33 mouse cellular contexts compared by ENCODE assay signal in genomic region chr10:93549821-93550220, GRCm38 (mm10). TPM values are rescaled to one million over a fixed set of nuclear protein-coding genes. Genes with fewer than 3 reads are reported as not detected.
A peak's percentile ranks its signal among the peaks of the same experiment; 100 is the strongest.
DNase-seq lines count a peak whose midpoint lies in the region; ATAC-seq and TF ChIP-seq lines count a peak whose summit lies in the region.
"Had no signal": no experiment of that assay in that cellular context is flagged by ENCODE, and none has a peak within 500 bp of the region (broad histone marks: within the 10 kb centered on the region; RNA-seq: fewer than 3 reads in every experiment).

No protein-coding gene starts in this region.

- no peak overlapping the region for H3K9ac ChIP-seq in embryonic facial prominence, embryonic 13.5 days
- H3K9ac ChIP-seq in CH12.LX (ENCODE audit: insufficient read depth, low read depth), result peak overlapping the region; percentile 58
- H3K9ac ChIP-seq in embryonic facial prominence, embryonic 14.5 days (ENCODE audit: low read depth, low read length), result no peak overlapping the region; the same call in 1 of the 2 replicates
- H3K9ac ChIP-seq in hindbrain, embryonic 14.5 days, result no peak overlapping the region
- H3K9ac ChIP-seq: forebrain, embryonic 12.5 days; forebrain, embryonic 15.5 days; heart, embryonic 12.5 days; heart, embryonic 15.5 days; hindbrain, embryonic 13.5 days had no signal

- no peaks in the 10 kb centered on the region for H3K27me3 ChIP-seq in embryonic facial prominence, embryonic 13.5 days
- no peaks in the 10 kb centered on the region for H3K27me3 ChIP-seq in embryonic facial prominence, embryonic 10.5 days (replicated peaks; ENCODE audit: low read depth, poor library complexity, severe bottlenecking)
- H3K27me3 ChIP-seq in CH12.LX (replicated peaks), result no peaks in the 10 kb centered on the region
- no peaks in the 10 kb centered on the region for H3K27me3 ChIP-seq in embryonic facial prominence, embryonic 14.5 days (replicated peaks; ENCODE audit: control insufficient read depth, insufficient read depth, low read length)
- no peaks in the 10 kb centered on the region for H3K27me3 ChIP-seq in hindbrain, embryonic 14.5 days (ENCODE audit: control insufficient read depth, insufficient read depth, low read length)
- H3K27me3 ChIP-seq: forebrain, embryonic 12.5 days; forebrain, embryonic 15.5 days; heart, embryonic 15.5 days; hindbrain, embryonic 13.5 days; Patski had no signal

- no peak for TF ChIP-seq POLR2A in CH12.LX (IDR thresholded peaks at IDR 0.05; ENCODE audit: low read depth, low read length)

- H3K27ac ChIP-seq in embryonic facial prominence, embryonic 13.5 days, result peak overlapping the region; percentile 72
- no peak overlapping the region for H3K27ac ChIP-seq in embryonic facial prominence, embryonic 10.5 days (replicated peaks)
- H3K27ac ChIP-seq in CH12.LX (ENCODE audit: insufficient read depth, low read depth), result no peak overlapping the region
- no peak overlapping the region for H3K27ac ChIP-seq in embryonic facial prominence, embryonic 14.5 days (replicated peaks; ENCODE audit: low read depth, low read length)
- H3K27ac ChIP-seq in hindbrain, embryonic 14.5 days, result no peak overlapping the region
- H3K27ac ChIP-seq: forebrain, embryonic 12.5 days; forebrain, embryonic 15.5 days; heart, embryonic 15.5 days; hindbrain, embryonic 10.5 days; hindbrain, embryonic 13.5 days; hindbrain, postnatal 0 days had no signal

- peaks cover 9% of the 10 kb centered on the region; the same call in 1 of the 2 replicates for H3K4me1 ChIP-seq in embryonic facial prominence, embryonic 13.5 days
- H3K4me1 ChIP-seq in embryonic facial prominence, embryonic 10.5 days, result no peaks in the 10 kb centered on the region
- H3K4me1 ChIP-seq in CH12.LX (ENCODE audit: control insufficient read depth in 1 of 2, insufficient read depth in 2 of 2), result peaks cover 19 to 70% of the 10 kb centered on the region in 2 experiments
- H3K4me1 ChIP-seq in embryonic facial prominence, embryonic 14.5 days (ENCODE audit: control insufficient read depth, insufficient read depth, low read length), result no peaks in the 10 kb centered on the region
- H3K4me1 ChIP-seq in hindbrain, embryonic 14.5 days (replicated peaks; ENCODE audit: control insufficient read depth, insufficient read depth, low read length), result no peaks in the 10 kb centered on the region
- H3K4me1 ChIP-seq: forebrain, embryonic 12.5 days; forebrain, embryonic 15.5 days; heart, embryonic 12.5 days; heart, embryonic 15.5 days; hindbrain, embryonic 13.5 days had no signal

- in situ Hi-C loops in CH12.LX (cut with MboI; ENCODE audit: low pct_ligation_motif_present, low pct_unique_long_range_greater_than_20kb, low sequenced_read_pairs), result loop anchor here (25.0 kb wide), 1 partner anchor 263 kb away; no protein-coding TSS in a partner anchor

- H3K4me2 ChIP-seq in embryonic facial prominence, embryonic 13.5 days, result peak overlapping the region; percentile 9; the same call in 1 of the 2 replicates
- H3K4me2 ChIP-seq in CH12.LX (ENCODE audit: insufficient read depth, low read depth, poor library complexity, severe bottlenecking), result no peak overlapping the region; the same call in 1 of the 2 replicates
- peak overlapping the region; percentile 1; the same call in 1 of the 2 replicates for H3K4me2 ChIP-seq in embryonic facial prominence, embryonic 14.5 days (ENCODE audit: low read depth, low read length)
- no peak overlapping the region for H3K4me2 ChIP-seq in hindbrain, embryonic 14.5 days (replicated peaks)
- H3K4me2 ChIP-seq: forebrain, embryonic 12.5 days; forebrain, embryonic 15.5 days; heart, embryonic 12.5 days; heart, embryonic 15.5 days; hindbrain, embryonic 13.5 days had no signal

- no peaks in the 10 kb centered on the region for H3K36me3 ChIP-seq in embryonic facial prominence, embryonic 13.5 days
- H3K36me3 ChIP-seq in embryonic facial prominence, embryonic 10.5 days (replicated peaks), result no peaks in the 10 kb centered on the region
- peaks cover 2 to 25% of the 10 kb centered on the region in 2 experiments for H3K36me3 ChIP-seq in CH12.LX (replicated peaks in 1 of 2; ENCODE audit: control insufficient read depth in 1 of 2, insufficient read depth in 1 of 2, low read length in 1 of 2)
- no peaks in the 10 kb centered on the region for H3K36me3 ChIP-seq in embryonic facial prominence, embryonic 14.5 days (ENCODE audit: control insufficient read depth, insufficient read depth, low read length)
- H3K36me3 ChIP-seq in hindbrain, embryonic 14.5 days (replicated peaks; ENCODE audit: control insufficient read depth, insufficient read depth), result no peaks in the 10 kb centered on the region
- H3K36me3 ChIP-seq: forebrain, embryonic 12.5 days; forebrain, embryonic 15.5 days; heart, embryonic 12.5 days; heart, embryonic 15.5 days; hindbrain, embryonic 10.5 days; hindbrain, embryonic 13.5 days had no signal

- DNase-seq in embryonic facial prominence, embryonic 10.5 days (ENCODE audit: low spot score), result no peak
- DNase-seq in CH12.LX (ENCODE audit: extremely low read depth) (no peak), MN1 (ENCODE audit: low spot score) (peak; percentile 59)
- peak; percentile 18 for DNase-seq in embryonic facial prominence, embryonic 14.5 days (ENCODE audit: low spot score)
- DNase-seq in hindbrain, embryonic 14.5 days (ENCODE audit: low spot score), result no peak
- DNase-seq in left cerebral cortex, postnatal 14 days (ENCODE audit: low spot score in 2 of 2), result no peak
- no peak for DNase-seq in neural tube, embryonic 10.5 days (ENCODE audit: extremely low spot score, low spot score)
- DNase-seq: adrenal gland, adult 8-10 months; adrenal gland, postnatal 25 days; cerebellum, adult 11-12 months; cerebellum, adult 8-10 months; cerebellum, postnatal 10 days; cerebellum, postnatal 36 days; embryo, embryonic 11 days; gastrocnemius, postnatal 10 days; gastrocnemius, postnatal 36 days; heart, postnatal 10 days; heart, postnatal 36 days had no signal

- H3K4me3 ChIP-seq in embryonic facial prominence, embryonic 13.5 days, result no peak overlapping the region
- no peak overlapping the region for H3K4me3 ChIP-seq in embryonic facial prominence, embryonic 10.5 days
- peak overlapping the region in 1 of 3 experiments; percentile 47 for H3K4me3 ChIP-seq in CH12.LX (replicated peaks in 1 of 3; ENCODE audit: low read depth in 2 of 3, low read length in 2 of 3, poor library complexity in 1 of 3)
- no peak overlapping the region for H3K4me3 ChIP-seq in embryonic facial prominence, embryonic 14.5 days (ENCODE audit: low read depth, low read length)
- H3K4me3 ChIP-seq in hindbrain, embryonic 14.5 days (replicated peaks; ENCODE audit: low read length), result no peak overlapping the region
- H3K4me3 ChIP-seq: erythroblast, embryonic 14.5 days; forebrain, embryonic 12.5 days; forebrain, embryonic 15.5 days; heart, embryonic 12.5 days; heart, embryonic 15.5 days; hindbrain, embryonic 10.5 days; hindbrain, embryonic 13.5 days had no signal

- TF ChIP-seq RAD21 in CH12.LX (IDR thresholded peaks at IDR 0.05; ENCODE audit: low read depth, low read length), result no peak

- no peaks in the 10 kb centered on the region for H3K79me2 ChIP-seq in CH12.LX (replicated peaks; ENCODE audit: control insufficient read depth, extremely low read depth, insufficient read depth, poor library complexity, severe bottlenecking)

- no peak for TF ChIP-seq EP300 in CH12.LX (IDR thresholded peaks at IDR 0.05; ENCODE audit: low read length)

- WGBS in embryonic facial prominence, embryonic 13.5 days, result 43% methylated on average over 10 of the region's 10 CpGs
- 82% methylated on average over 10 of the region's 10 CpGs for WGBS in embryonic facial prominence, embryonic 10.5 days
- WGBS in embryonic facial prominence, embryonic 14.5 days, result 46% methylated on average over 10 of the region's 10 CpGs
- 83% methylated on average over 10 of the region's 10 CpGs for WGBS in hindbrain, embryonic 14.5 days

- intact Hi-C loops in left cerebral cortex, postnatal 14 days (cut with DNase I), result loop anchor here (5.0 to 10.0 kb wide), 2 partner anchors 58 to 125 kb away; no protein-coding TSS in a partner anchor

- no peak for TF ChIP-seq CTCF in CH12.LX (conservative IDR thresholded peaks at IDR 0.05 in 1 of 2, IDR thresholded peaks at IDR 0.05 in 1 of 2; ENCODE audit: low read depth in 2 of 2, low read length in 2 of 2)

- no peaks in the 10 kb centered on the region for H3K9me3 ChIP-seq in embryonic facial prominence, embryonic 13.5 days
- no peaks in the 10 kb centered on the region for H3K9me3 ChIP-seq in embryonic facial prominence, embryonic 10.5 days
- no peaks in the 10 kb centered on the region for H3K9me3 ChIP-seq in CH12.LX (replicated peaks; ENCODE audit: low read length)
- H3K9me3 ChIP-seq in embryonic facial prominence, embryonic 14.5 days (ENCODE audit: control insufficient read depth, low read length), result no peaks in the 10 kb centered on the region
- no peaks in the 10 kb centered on the region for H3K9me3 ChIP-seq in hindbrain, embryonic 14.5 days (ENCODE audit: control insufficient read depth, low read length)
- H3K9me3 ChIP-seq: forebrain, embryonic 12.5 days; forebrain, embryonic 15.5 days; heart, embryonic 12.5 days; heart, embryonic 15.5 days; hindbrain, embryonic 10.5 days; hindbrain, embryonic 13.5 days had no signal

- dilution Hi-C loops in CH12.LX (cut with MboI; ENCODE audit: extremely low pct_ligation_motif_present, extremely low pct_unique_long_range_greater_than_20kb, low sequenced_read_pairs), result no loop called here

- no peak for ATAC-seq in embryonic facial prominence, embryonic 13.5 days (ENCODE audit: insufficient number of reproducible peaks, insufficient read depth, low FRiP score, low TSS enrichment, low read depth)
- ATAC-seq in embryonic facial prominence, embryonic 14.5 days (ENCODE audit: low read depth), result no peak
- ATAC-seq in hindbrain, embryonic 14.5 days (ENCODE audit: low FRiP score), result no peak
- ATAC-seq: intestine, embryonic 16.5 days; Patski had no signal

RNA-seq across cellular contexts. Expression of gene Ccdc38, which starts 9.4 kb away (rescaled TPM):
- 0.56 and 0.62 TPM in 2 replicates for polyA plus RNA-seq in embryonic facial prominence, embryonic 13.5 days (2015; fragmentation: Nextera tagmentation; extraction: Ambion mirVana)
- polyA plus RNA-seq in embryonic facial prominence, embryonic 10.5 days (2016; fragmentation: Nextera tagmentation; extraction: Ambion mirVana), result 0.34 and 0.44 TPM in 2 replicates
- total RNA-seq in CH12.LX (2012; rRNA removed), result 6.6 and 9.2 TPM in 2 replicates
- 47.3 and 55.8 TPM in 2 replicates for total RNA-seq in CH12.LX (2014; rRNA removed)
- 17.9 and 22.2 TPM in 2 replicates for polyA plus RNA-seq in CH12.LX (2012; ENCODE audit: insufficient read length, low read depth)
- 0.71 and 0.90 TPM in 2 replicates for polyA plus RNA-seq in embryonic facial prominence, embryonic 14.5 days (2014; fragmentation: Nextera tagmentation; extraction: Ambion mirVana)
- 0.25 and 0.51 TPM in 2 replicates for polyA plus RNA-seq in hindbrain, embryonic 14.5 days (2014; fragmentation: Nextera tagmentation; extraction: Ambion mirVana)
- under 1 TPM in 1 of 2 experiments, not detected in 1; 0.08 TPM for total RNA-seq in left cerebral cortex, postnatal 14 days (2021)
- total RNA-seq: adrenal gland, postnatal 25 days; gastrocnemius, adult 18-20 months; heart, adult 8-10 months; heart, postnatal 10 days; heart, postnatal 36 days; hindbrain, postnatal 0 days had no signal
- polyA plus RNA-seq: cortical plate, adult 2 months; erythroblast, embryonic 14.5 days had no signal

RNA-seq across cellular contexts. Expression of gene Amdhd1, which starts 10.0 kb away (rescaled TPM):
- polyA plus RNA-seq in embryonic facial prominence, embryonic 13.5 days (2015; fragmentation: Nextera tagmentation; extraction: Ambion mirVana), result 0.21 and 0.48 TPM in 2 replicates
- polyA plus RNA-seq in embryonic facial prominence, embryonic 10.5 days (2016; fragmentation: Nextera tagmentation; extraction: Ambion mirVana), result 0.11 and 0.18 TPM in 2 replicates
- total RNA-seq in CH12.LX (2012; rRNA removed) (4.6 and 8.4 TPM in 2 replicates), CH12.LX (2014; rRNA removed) (2.4 and 3.3 TPM in 2 replicates)
- polyA plus RNA-seq in CH12.LX (2012; ENCODE audit: insufficient read length, low read depth), result 2.3 and 2.4 TPM in 2 replicates
- 0.18 and 0.21 TPM in 2 replicates for polyA plus RNA-seq in embryonic facial prominence, embryonic 14.5 days (2014; fragmentation: Nextera tagmentation; extraction: Ambion mirVana)
- 0.08 and 0.20 TPM in 2 replicates for polyA plus RNA-seq in hindbrain, embryonic 14.5 days (2014; fragmentation: Nextera tagmentation; extraction: Ambion mirVana)
- 1 to 10 TPM; 1.4 to 1.9 TPM for total RNA-seq in left cerebral cortex, postnatal 14 days (2021)
- total RNA-seq: adrenal gland, postnatal 25 days; gastrocnemius, postnatal 36 days; granulocyte monocyte progenitor cell, adult 5-6 weeks; heart, adult 8-10 months; heart, postnatal 36 days had no signal
- polyA plus RNA-seq: forebrain, embryonic 15.5 days had no signal

RNA-seq across cellular contexts. Expression of gene Snrpf, which starts 39.7 kb away (rescaled TPM):
- 123 and 146 TPM in 2 replicates for polyA plus RNA-seq in embryonic facial prominence, embryonic 13.5 days (2015; fragmentation: Nextera tagmentation; extraction: Ambion mirVana)
- 189 TPM in 2 replicates for polyA plus RNA-seq in embryonic facial prominence, embryonic 10.5 days (2016; fragmentation: Nextera tagmentation; extraction: Ambion mirVana)
- 184 and 191 TPM in 2 replicates for total RNA-seq in CH12.LX (2012; rRNA removed)
- total RNA-seq in CH12.LX (2014; rRNA removed), result 186 and 207 TPM in 2 replicates
- 144 and 159 TPM in 2 replicates for polyA plus RNA-seq in CH12.LX (2012; ENCODE audit: insufficient read length, low read depth)
- polyA plus RNA-seq in embryonic facial prominence, embryonic 14.5 days (2014; fragmentation: Nextera tagmentation; extraction: Ambion mirVana), result 112 TPM in 2 replicates
- 63.5 and 72.6 TPM in 2 replicates for polyA plus RNA-seq in hindbrain, embryonic 14.5 days (2014; fragmentation: Nextera tagmentation; extraction: Ambion mirVana)
- 10 to 100 TPM; 12.9 to 15.2 TPM for total RNA-seq in left cerebral cortex, postnatal 14 days (2021)

Comparison
In these comparisons a context has a peak if more than half of its experiments do, and no peak if none do; other contexts are left out.
1. DNase-seq: peak in MN1 (single experiment) and embryonic facial prominence, embryonic 14.5 days (single experiment); none in embryonic facial prominence, embryonic 10.5 days (single experiment), CH12.LX (single experiment), hindbrain, embryonic 14.5 days (single experiment), left cerebral cortex, postnatal 14 days (0 of 2) and neural tube, embryonic 10.5 days (single experiment).
2. H3K4me2 ChIP-seq: peak in embryonic facial prominence, embryonic 13.5 days (single experiment) and embryonic facial prominence, embryonic 14.5 days (single experiment); none in CH12.LX (single experiment) and hindbrain, embryonic 14.5 days (single experiment).